ENCODE assay signal across 21 mouse cellular contexts in the genomic region with DNA sequence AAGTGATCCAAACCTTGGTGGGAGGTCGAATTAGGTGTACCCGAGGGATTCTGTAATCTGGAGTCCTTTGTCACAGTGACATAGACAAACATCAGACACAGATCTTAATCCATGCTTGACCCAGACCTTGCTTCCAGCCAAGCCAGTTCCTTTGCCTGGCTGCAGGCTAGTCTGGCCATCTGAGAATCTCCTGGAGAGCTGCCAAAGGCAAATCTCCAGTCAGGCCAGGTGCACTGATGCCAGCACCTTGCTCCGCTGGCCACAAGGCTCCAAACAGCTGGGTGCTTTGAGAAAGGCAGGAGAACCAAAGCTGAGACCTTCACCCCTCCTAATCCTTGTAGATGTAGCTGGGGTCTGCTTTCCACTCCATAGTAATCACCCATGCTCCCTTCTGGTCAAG. TPM values are rescaled to one million over a fixed set of nuclear protein-coding genes. Genes with fewer than 3 reads are reported as not detected.
DNase-seq lines count a peak whose midpoint lies in the region; ATAC-seq and TF ChIP-seq lines count a peak whose summit lies in the region.
"Had no signal": no experiment of that assay in that cellular context is flagged by ENCODE, and none has a peak within 500 bp of the region (broad histone marks: within the 10 kb centered on the region; RNA-seq: fewer than 3 reads in every experiment).

No protein-coding gene starts in this region.

- H3K27me3 ChIP-seq in forebrain, postnatal 0 days (ENCODE audit: insufficient read depth, low read length): no peaks in the 10 kb centered on the region
- H3K27me3 ChIP-seq: embryonic facial prominence, embryonic 15.5 days; midbrain, embryonic 13.5 days had no signal

- H3K9ac ChIP-seq in forebrain, postnatal 0 days: no peak overlapping the region
- H3K9ac ChIP-seq: embryonic facial prominence, embryonic 15.5 days; hindbrain, embryonic 14.5 days; liver, postnatal 0 days; midbrain, embryonic 13.5 days had no signal

- no peaks in the 10 kb centered on the region for H3K9me3 ChIP-seq in forebrain, postnatal 0 days (ENCODE audit: low read length)
- H3K9me3 ChIP-seq: embryonic facial prominence, embryonic 15.5 days; limb, embryonic 10.5 days; midbrain, embryonic 13.5 days had no signal

- H3K36me3 ChIP-seq in forebrain, postnatal 0 days (ENCODE audit: insufficient read depth): no peaks in the 10 kb centered on the region
- H3K36me3 ChIP-seq: embryonic facial prominence, embryonic 15.5 days; limb, embryonic 10.5 days; midbrain, embryonic 13.5 days had no signal

- DNase-seq in kidney, adult 18-20 months: peak; percentile 22
- no peak for DNase-seq in kidney, adult 11 months
- DNase-seq in urinary bladder, adult 2 months (ENCODE audit: low spot score): peak; percentile 19
- DNase-seq in urinary bladder, postnatal 25 days (ENCODE audit: low spot score): no peak
- DNase-seq in cerebellum, adult 9-11 months: peak; percentile 64
- no peak for DNase-seq in forebrain, postnatal 0 days
- no peak for DNase-seq in adrenal gland, adult 18-20 months (ENCODE audit: low spot score in 2 of 2)
- DNase-seq: adrenal gland, adult 2 months; heart, adult 2 months; heart, postnatal 36 days; layer of hippocampus, adult 9-11 months; liver, postnatal 0 days; lung, postnatal 10 days; right cerebral cortex, postnatal 14 days; thymus, adult 2 months had no signal

- H3K4me3 ChIP-seq in forebrain, postnatal 0 days (ENCODE audit: low read depth, low read length): no peak overlapping the region
- H3K4me3 ChIP-seq: embryonic facial prominence, embryonic 15.5 days; heart, adult 2 months; limb, embryonic 10.5 days; midbrain, embryonic 13.5 days; myocyte had no signal

- no peak overlapping the region for H3K27ac ChIP-seq in forebrain, postnatal 0 days (ENCODE audit: low read depth, low read length)
- H3K27ac ChIP-seq: embryonic facial prominence, embryonic 15.5 days; heart, adult 2 months; hindbrain, embryonic 14.5 days; limb, embryonic 10.5 days; midbrain, embryonic 13.5 days had no signal

- H3K4me1 ChIP-seq in forebrain, postnatal 0 days (ENCODE audit: insufficient read depth): no peaks in the 10 kb centered on the region
- H3K4me1 ChIP-seq: embryonic facial prominence, embryonic 15.5 days; limb, embryonic 10.5 days; midbrain, embryonic 13.5 days had no signal

- H3K4me2 ChIP-seq in forebrain, postnatal 0 days (ENCODE audit: low read depth): no peak overlapping the region
- H3K4me2 ChIP-seq: embryonic facial prominence, embryonic 15.5 days; hindbrain, embryonic 14.5 days; midbrain, embryonic 13.5 days had no signal

- TF ChIP-seq CTCF in forebrain, postnatal 0 days (IDR thresholded peaks at IDR 0.05; ENCODE audit: low read depth): no peak

- ATAC-seq in forebrain, postnatal 0 days: no peak
- ATAC-seq: forebrain, embryonic 16.5 days; liver, postnatal 0 days; midbrain, embryonic 13.5 days had no signal

- 78% methylated on average over 3 of the region's 3 CpGs for WGBS in forebrain, postnatal 0 days

RNA-seq across cellular contexts. Expression of gene Mfsd4a, which starts 16.1 kb away (rescaled TPM):
- 35.2 and 43.2 TPM in 2 replicates for polyA plus RNA-seq in urinary bladder, adult 2 months (2012; rRNA removed)
- total RNA-seq in forebrain, postnatal 0 days (2014; rRNA removed): 2.8 and 3.2 TPM in 2 replicates
- 4.6 and 8.1 TPM in 2 replicates for polyA plus RNA-seq in forebrain, postnatal 0 days (2015; fragmentation: Nextera tagmentation; extraction: Ambion mirVana)
- 10 to 100 TPM; 13.3 to 31.0 TPM for total RNA-seq in adrenal gland, adult 18-20 months (2021)

RNA-seq across cellular contexts. Expression of gene Elk4, which starts 44.3 kb away (rescaled TPM):
- polyA plus RNA-seq in urinary bladder, adult 2 months (2012; rRNA removed): 35.7 and 51.0 TPM in 2 replicates
- total RNA-seq in forebrain, postnatal 0 days (2014; rRNA removed): 18.6 and 25.5 TPM in 2 replicates
- polyA plus RNA-seq in forebrain, postnatal 0 days (2015; fragmentation: Nextera tagmentation; extraction: Ambion mirVana): 8.0 and 8.2 TPM in 2 replicates
- total RNA-seq in adrenal gland, adult 18-20 months (2021): 10 to 100 TPM; 79.8 to 86.4 TPM

Comparison
In these comparisons a context has a peak if more than half of its experiments do, and no peak if none do; other contexts are left out.
1. DNase-seq: peak in kidney, adult 18-20 months (single experiment), urinary bladder, adult 2 months (single experiment) and cerebellum, adult 9-11 months (single experiment); none in kidney, adult 11 months (single experiment), urinary bladder, postnatal 25 days (single experiment), forebrain, postnatal 0 days (single experiment) and adrenal gland, adult 18-20 months (0 of 2).